Comparison of ENCODE assay signal across 8 mouse cellular contexts in the genomic region with DNA sequence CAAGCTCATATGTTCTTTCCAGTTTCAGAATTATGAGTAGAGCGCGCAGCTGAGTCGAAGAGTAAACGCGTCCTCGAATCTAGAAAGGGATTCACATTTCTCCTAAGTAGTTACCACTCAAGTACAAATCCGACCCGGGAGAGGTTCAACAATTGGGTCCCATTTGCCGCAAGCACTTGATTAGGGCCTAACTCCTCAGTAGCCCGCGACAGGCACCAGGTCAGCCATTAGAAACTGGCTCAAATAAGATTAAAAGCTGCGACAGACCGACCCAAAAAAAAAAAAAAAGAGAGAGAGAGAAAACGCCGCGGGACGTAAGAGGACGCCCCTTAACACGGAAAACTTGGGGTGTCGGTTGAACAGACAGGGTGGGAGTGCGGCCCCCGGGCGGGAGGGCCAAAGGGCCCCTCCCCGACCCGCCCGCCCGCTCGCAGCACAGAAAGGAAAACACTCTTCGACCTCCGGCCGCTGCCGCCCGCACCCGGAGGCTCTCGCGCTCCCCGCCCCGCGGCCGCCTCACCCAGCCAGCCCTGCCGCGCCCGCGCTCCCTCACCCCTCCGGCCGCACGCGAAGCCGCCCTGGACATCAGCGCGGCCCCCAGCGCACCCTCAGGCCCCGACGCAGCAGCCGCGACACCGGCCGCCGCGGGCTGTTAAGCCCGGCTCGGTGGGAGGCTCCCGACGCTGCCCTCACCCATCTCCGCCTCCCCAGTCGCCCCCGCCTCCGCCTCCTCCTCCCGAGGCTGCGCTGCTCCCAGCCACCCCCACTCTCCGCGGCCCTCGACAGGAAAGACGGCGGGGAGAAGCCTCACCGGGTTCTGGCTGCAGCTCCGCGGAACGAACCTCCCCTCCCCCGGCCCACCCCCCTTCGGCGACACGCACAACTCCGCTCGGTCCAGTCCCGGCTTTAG. TPM values are rescaled to one million over a fixed set of nuclear protein-coding genes. Genes with fewer than 3 reads are reported as not detected.
DNase-seq lines count a peak whose midpoint lies in the region; ATAC-seq lines count a peak whose summit lies in the region.
"Not testable (repeated sequence)": the region's sequence is repeated elsewhere in the genome, so short reads cannot be mapped to it uniquely, and the experiment has no call there.

No protein-coding gene starts in this region.

- peak; percentile 71 to 86 for DNase-seq in adrenal gland, adult (ENCODE audit: inconsistent age in 2 of 2, low spot score in 1 of 2)
- DNase-seq in embryo, embryonic 10.5 days (ENCODE audit: low spot score) = peak; percentile 56
- DNase-seq in gastrocnemius, postnatal 25 days = peak; percentile 54
- DNase-seq in intestine, embryonic 14.5 days (ENCODE audit: low spot score) = peak; percentile 74
- peak; percentile 57 for DNase-seq in limb, embryonic 11.5 days (ENCODE audit: low spot score)
- DNase-seq in midbrain, embryonic 10.5 days (ENCODE audit: low spot score) = peak; percentile 64
- DNase-seq in skeletal muscle tissue, adult 2 months (ENCODE audit: low read depth, low spot score) = peak; percentile 17
- peak; percentile 64 for DNase-seq in yolk sac, embryonic 10.5 days (ENCODE audit: low spot score)

- not testable (repeated sequence) for H3K36me3 ChIP-seq in intestine, embryonic 14.5 days (ENCODE audit: control insufficient read depth, insufficient read depth, low read length); limb, embryonic 11.5 days (ENCODE audit: control insufficient read depth, insufficient read depth, low read length)
- peaks cover 29% of the 10 kb centered on the region for H3K36me3 ChIP-seq in midbrain, embryonic 10.5 days

- peak overlapping the region; percentile 79 for H3K4me2 ChIP-seq in intestine, embryonic 14.5 days (ENCODE audit: low read length)
- peak overlapping the region; percentile 53 for H3K4me2 ChIP-seq in limb, embryonic 11.5 days (ENCODE audit: low read depth, severe bottlenecking)

- peak; percentile 73; the same call in 1 of the 2 replicates for ATAC-seq in intestine, embryonic 14.5 days (replicated peaks; ENCODE audit: low FRiP score, low TSS enrichment, low read depth)
- not testable (repeated sequence) for ATAC-seq in limb, embryonic 11.5 days (ENCODE audit: insufficient number of reproducible peaks, low FRiP score, low TSS enrichment, low read depth)

- 1% methylated on average over 33 of the region's 86 CpGs for WGBS in intestine, embryonic 14.5 days
- WGBS in limb, embryonic 11.5 days = 2% methylated on average over 22 of the region's 86 CpGs
- 1% methylated on average over 38 of the region's 86 CpGs for WGBS in midbrain, embryonic 10.5 days

- H3K4me1 ChIP-seq in intestine, embryonic 14.5 days (replicated peaks; ENCODE audit: control insufficient read depth, insufficient read depth, low read length) = peaks cover 15% of the 10 kb centered on the region
- H3K4me1 ChIP-seq in limb, embryonic 11.5 days (ENCODE audit: control insufficient read depth, insufficient read depth, low read length) = not testable (repeated sequence)
- H3K4me1 ChIP-seq in midbrain, embryonic 10.5 days = peaks cover 24% of the 10 kb centered on the region

- not testable (repeated sequence) for H3K9me3 ChIP-seq in intestine, embryonic 14.5 days (ENCODE audit: control insufficient read depth, low read length); limb, embryonic 11.5 days (ENCODE audit: control insufficient read depth, low read length); midbrain, embryonic 10.5 days (replicated peaks)

- H3K27ac ChIP-seq in intestine, embryonic 14.5 days (ENCODE audit: low read depth) = peak overlapping the region; percentile 85
- peak overlapping the region; percentile 86 for H3K27ac ChIP-seq in limb, embryonic 11.5 days (replicated peaks; ENCODE audit: low read depth, low read length)
- H3K27ac ChIP-seq in midbrain, embryonic 10.5 days (replicated peaks) = peak overlapping the region; percentile 92

- not testable (repeated sequence) for H3K27me3 ChIP-seq in intestine, embryonic 14.5 days (replicated peaks; ENCODE audit: control insufficient read depth, insufficient read depth, low read length); limb, embryonic 11.5 days (ENCODE audit: control insufficient read depth, insufficient read depth, low read length); midbrain, embryonic 10.5 days (ENCODE audit: low read depth, poor library complexity, severe bottlenecking)

- peak overlapping the region; percentile 61 for H3K4me3 ChIP-seq in intestine, embryonic 14.5 days (ENCODE audit: low read depth, low read length)
- H3K4me3 ChIP-seq in limb, embryonic 11.5 days (ENCODE audit: low read depth, low read length) = peak overlapping the region; percentile 69
- H3K4me3 ChIP-seq in midbrain, embryonic 10.5 days = peak overlapping the region; percentile 78

- H3K9ac ChIP-seq in intestine, embryonic 14.5 days (ENCODE audit: low read length) = peak overlapping the region; percentile 77
- H3K9ac ChIP-seq in limb, embryonic 11.5 days (ENCODE audit: low read length) = peak overlapping the region; percentile 80

RNA-seq across cellular contexts. Expression of gene Zmym5, which starts 0.5 kb away (rescaled TPM):
- total RNA-seq in gastrocnemius, postnatal 25 days (2021) = 10 to 100 TPM; 14.2 to 14.6 TPM
- polyA plus RNA-seq in intestine, embryonic 14.5 days (2014; fragmentation: Nextera tagmentation; extraction: Ambion mirVana) = 18.2 and 22.6 TPM in 2 replicates
- polyA plus RNA-seq in limb, embryonic 11.5 days (2014; fragmentation: Nextera tagmentation; extraction: Ambion mirVana) = 23.9 and 26.6 TPM in 2 replicates
- polyA plus RNA-seq in midbrain, embryonic 10.5 days (2016; fragmentation: Nextera tagmentation; extraction: Ambion mirVana) = 24.8 and 26.6 TPM in 2 replicates

RNA-seq across cellular contexts. Expression of gene Pspc1, which starts 32.9 kb away (rescaled TPM):
- total RNA-seq in gastrocnemius, postnatal 25 days (2021) = 1 to 10 TPM; 7.5 to 9.9 TPM
- polyA plus RNA-seq in intestine, embryonic 14.5 days (2014; fragmentation: Nextera tagmentation; extraction: Ambion mirVana) = 31.1 and 34.7 TPM in 2 replicates
- polyA plus RNA-seq in limb, embryonic 11.5 days (2014; fragmentation: Nextera tagmentation; extraction: Ambion mirVana) = 54.0 and 57.4 TPM in 2 replicates
- polyA plus RNA-seq in midbrain, embryonic 10.5 days (2016; fragmentation: Nextera tagmentation; extraction: Ambion mirVana) = 43.1 and 44.5 TPM in 2 replicates

Comparison
In these comparisons a context has a peak if more than half of its experiments do, and no peak if none do; other contexts are left out.
1. DNase-seq: peak in every context shown above with its lines; median percentile 78 in adrenal gland, adult; 74 in intestine, embryonic 14.5 days; 64 in midbrain, embryonic 10.5 days; 64 in yolk sac, embryonic 10.5 days; 57 in limb, embryonic 11.5 days; 56 in embryo, embryonic 10.5 days; 54 in gastrocnemius, postnatal 25 days; 17 in skeletal muscle tissue, adult 2 months.